Mouse (Mus musculus): ENCODE results near the gene Sox5. TPM values are rescaled to one million over a fixed set of nuclear protein-coding genes. Genes with fewer than 3 reads are reported as not detected.

Gene Sox5
- total and polyA plus RNA-seq, 2 experiments from 2014 or later, result 2.1 to 3.2 TPM

DNA sequence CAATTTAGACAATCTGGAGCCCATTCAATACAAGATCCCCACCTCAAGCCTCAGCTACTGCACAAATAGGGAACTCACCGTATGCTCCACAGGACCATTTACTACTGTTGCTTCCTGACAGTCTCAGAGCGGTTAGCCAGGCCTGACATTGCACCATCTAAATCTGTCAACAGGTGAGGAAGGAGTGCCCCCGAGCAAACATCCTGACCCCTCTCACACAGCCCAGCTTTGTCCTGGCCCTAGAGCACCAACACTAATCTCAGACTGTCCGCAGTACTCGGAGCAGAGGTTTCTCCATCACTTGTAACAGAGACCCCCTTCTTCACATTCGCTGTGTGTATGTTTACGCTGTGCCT lies 482.3 kb downstream of the Sox5 start:
- H3K9ac ChIP-seq (replicated peaks; ENCODE audit: low read depth, low read length), result no peak overlapping the region
- DNase-seq (ENCODE audit: low spot score) (no peak), ATAC-seq (ENCODE audit: insufficient read depth, low read depth) (no peak)
- no peaks in the 10 kb centered on the region for H3K36me3 ChIP-seq (replicated peaks; ENCODE audit: control insufficient read depth, insufficient read depth, low read length)
- peaks cover 19% of the 10 kb centered on the region; the same call in 1 of the 2 replicates for H3K9me3 ChIP-seq (replicated peaks; ENCODE audit: control insufficient read depth, low read length)
- H3K27me3 ChIP-seq (ENCODE audit: control insufficient read depth, insufficient read depth, low read length), result no peaks in the 10 kb centered on the region
- no peak overlapping the region for H3K4me3 ChIP-seq (ENCODE audit: low read depth, low read length)
- H3K4me2 ChIP-seq (ENCODE audit: low read depth, low read length), result no peak overlapping the region
- H3K4me1 ChIP-seq (ENCODE audit: control insufficient read depth, insufficient read depth), result no peaks in the 10 kb centered on the region
- TF ChIP-seq EP300 (IDR thresholded peaks at IDR 0.05; ENCODE audit: low read depth), result no peak
- 63% methylated on average over 7 of the region's 7 CpGs for WGBS
- H3K27ac ChIP-seq (ENCODE audit: low read depth), result no peak overlapping the region

GRCm38 (mm10) chr6:144298641-144299502 lies 482.9 kb downstream of the Sox5 start:
- Histone ChIP-seq H3K36me3 (replicated peaks; ENCODE audit: control insufficient read depth, insufficient read depth, low read length) (no peaks in the 10 kb centered on the region), H3K27me3 (ENCODE audit: control insufficient read depth, insufficient read depth, low read length) (no peaks in the 10 kb centered on the region), H3K4me2 (ENCODE audit: low read depth, low read length) (no peak overlapping the region), H3K4me3 (ENCODE audit: low read depth, low read length) (no peak overlapping the region), H3K9ac (replicated peaks; ENCODE audit: low read depth, low read length) (no peak overlapping the region), H3K4me1 (ENCODE audit: control insufficient read depth, insufficient read depth) (no peaks in the 10 kb centered on the region), H3K9me3 (replicated peaks; ENCODE audit: control insufficient read depth, low read length) (peaks cover 19% of the 10 kb centered on the region; the same call in 1 of the 2 replicates), H3K27ac (ENCODE audit: low read depth) (no peak overlapping the region)
- no peak for DNase-seq (ENCODE audit: low spot score)
- TF ChIP-seq EP300 (IDR thresholded peaks at IDR 0.05; ENCODE audit: low read depth), result no peak
- no peak for TF ChIP-seq CTCF (IDR thresholded peaks at IDR 0.05; ENCODE audit: low read depth)
- WGBS, result 76% methylated on average over 23 of the region's 23 CpGs
- ATAC-seq (ENCODE audit: insufficient read depth, low read depth), result no peak

GRCm38 (mm10) chr6:144297846-144298245 lies 483.9 kb downstream of the Sox5 start:
- Histone ChIP-seq H3K4me2 (ENCODE audit: low read depth, low read length) (no peak overlapping the region), H3K27ac (ENCODE audit: low read depth) (no peak overlapping the region), H3K9me3 (replicated peaks; ENCODE audit: control insufficient read depth, low read length) (peaks cover 19% of the 10 kb centered on the region; the same call in 1 of the 2 replicates), H3K4me3 (ENCODE audit: low read depth, low read length) (no peak overlapping the region), H3K36me3 (replicated peaks; ENCODE audit: control insufficient read depth, insufficient read depth, low read length) (no peaks in the 10 kb centered on the region), H3K27me3 (ENCODE audit: control insufficient read depth, insufficient read depth, low read length) (no peaks in the 10 kb centered on the region), H3K9ac (replicated peaks; ENCODE audit: low read depth, low read length) (no peak overlapping the region), H3K4me1 (ENCODE audit: control insufficient read depth, insufficient read depth) (no peaks in the 10 kb centered on the region)
- no peak for ATAC-seq (ENCODE audit: insufficient read depth, low read depth)
- 69% methylated on average over 5 of the region's 5 CpGs for WGBS
- no peak for DNase-seq (ENCODE audit: low spot score)
- no peak for TF ChIP-seq EP300 (IDR thresholded peaks at IDR 0.05; ENCODE audit: low read depth)
- no peak for TF ChIP-seq CTCF (IDR thresholded peaks at IDR 0.05; ENCODE audit: low read depth)

GRCm38 (mm10) chr6:144297131-144297530 lies 484.6 kb downstream of the Sox5 start:
- no peaks in the 10 kb centered on the region for H3K27me3 ChIP-seq (ENCODE audit: control insufficient read depth, insufficient read depth, low read length)
- no peaks in the 10 kb centered on the region for H3K36me3 ChIP-seq (replicated peaks; ENCODE audit: control insufficient read depth, insufficient read depth, low read length)
- no peak overlapping the region for H3K4me3 ChIP-seq (ENCODE audit: low read depth, low read length)
- ATAC-seq (ENCODE audit: insufficient read depth, low read depth) (no peak), DNase-seq (ENCODE audit: low spot score) (no peak)
- no peak overlapping the region for H3K4me2 ChIP-seq (ENCODE audit: low read depth, low read length)
- no peak overlapping the region for H3K27ac ChIP-seq (ENCODE audit: low read depth)
- peaks cover 15% of the 10 kb centered on the region; the same call in 1 of the 2 replicates for H3K9me3 ChIP-seq (replicated peaks; ENCODE audit: control insufficient read depth, low read length)
- TF ChIP-seq EP300 (IDR thresholded peaks at IDR 0.05; ENCODE audit: low read depth), result no peak
- no peak for TF ChIP-seq CTCF (IDR thresholded peaks at IDR 0.05; ENCODE audit: low read depth)
- no peaks in the 10 kb centered on the region for H3K4me1 ChIP-seq (ENCODE audit: control insufficient read depth, insufficient read depth)
- H3K9ac ChIP-seq (replicated peaks; ENCODE audit: low read depth, low read length), result no peak overlapping the region
- WGBS, result 69% methylated on average over 1 of the region's 1 CpGs

- Histone ChIP-seq H3K27me3 (ENCODE audit: control insufficient read depth, insufficient read depth, low read length) (no peaks in the 10 kb centered on the region), H3K9ac (replicated peaks; ENCODE audit: low read depth, low read length) (no peak overlapping the region), H3K4me2 (ENCODE audit: low read depth, low read length) (no peak overlapping the region), H3K27ac (ENCODE audit: low read depth) (no peak overlapping the region), H3K4me1 (ENCODE audit: control insufficient read depth, insufficient read depth) (no peaks in the 10 kb centered on the region), H3K36me3 (replicated peaks; ENCODE audit: control insufficient read depth, insufficient read depth, low read length) (no peaks in the 10 kb centered on the region), H3K4me3 (ENCODE audit: low read depth, low read length) (no peak overlapping the region), H3K9me3 (replicated peaks; ENCODE audit: control insufficient read depth, low read length) (peaks cover 15% of the 10 kb centered on the region; the same call in 1 of the 2 replicates)
- WGBS, result 80% methylated on average over 4 of the region's 4 CpGs
- TF ChIP-seq EP300 (IDR thresholded peaks at IDR 0.05; ENCODE audit: low read depth), result no peak
- DNase-seq (ENCODE audit: low spot score) (no peak), ATAC-seq (ENCODE audit: insufficient read depth, low read depth) (no peak)
These were observed 490.3 kb downstream of the Sox5 start for GRCm38 (mm10) chr6:144291526-144291925.

DNA sequence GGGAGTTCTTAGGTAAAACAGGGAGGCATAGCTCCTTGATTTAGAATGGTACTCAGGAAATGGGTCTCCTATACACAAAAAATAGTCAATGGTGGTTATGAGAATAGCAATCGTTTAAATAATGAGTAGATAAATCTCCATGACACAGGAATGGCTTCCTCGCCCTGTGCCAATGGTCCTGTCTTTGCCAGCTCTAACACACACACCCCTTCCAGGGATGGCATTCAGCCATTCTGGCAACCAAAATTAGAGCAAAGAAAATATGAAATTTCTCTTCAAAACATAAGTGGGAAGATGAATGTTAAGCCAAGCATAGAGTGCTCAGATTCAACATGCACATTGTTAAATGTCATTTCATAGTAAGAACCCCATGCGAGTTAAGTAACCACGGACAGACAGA lies 495.7 kb downstream of the Sox5 start:
- DNase-seq (ENCODE audit: low spot score), result no peak
- H3K27me3 ChIP-seq (ENCODE audit: control insufficient read depth, insufficient read depth, low read length), result no peaks in the 10 kb centered on the region
- no peaks in the 10 kb centered on the region for H3K9me3 ChIP-seq (replicated peaks; ENCODE audit: control insufficient read depth, low read length)
- no peak overlapping the region for H3K27ac ChIP-seq (ENCODE audit: low read depth)
- no peak overlapping the region for H3K9ac ChIP-seq (replicated peaks; ENCODE audit: low read depth, low read length)
- no peaks in the 10 kb centered on the region for H3K4me1 ChIP-seq (ENCODE audit: control insufficient read depth, insufficient read depth)
- H3K36me3 ChIP-seq (replicated peaks; ENCODE audit: control insufficient read depth, insufficient read depth, low read length), result no peaks in the 10 kb centered on the region
- WGBS, result 74% methylated on average over 4 of the region's 4 CpGs
- TF ChIP-seq CTCF (IDR thresholded peaks at IDR 0.05; ENCODE audit: low read depth) (no peak), EP300 (IDR thresholded peaks at IDR 0.05; ENCODE audit: low read depth) (no peak)
- H3K4me2 ChIP-seq (ENCODE audit: low read depth, low read length), result no peak overlapping the region
- no peak for ATAC-seq (ENCODE audit: insufficient read depth, low read depth)
- H3K4me3 ChIP-seq (ENCODE audit: low read depth, low read length), result no peak overlapping the region

Measured in heart, postnatal 0 days (tissue).